Mouse (Mus musculus): ENCODE measurements around the gene Tenm4.

DNA sequence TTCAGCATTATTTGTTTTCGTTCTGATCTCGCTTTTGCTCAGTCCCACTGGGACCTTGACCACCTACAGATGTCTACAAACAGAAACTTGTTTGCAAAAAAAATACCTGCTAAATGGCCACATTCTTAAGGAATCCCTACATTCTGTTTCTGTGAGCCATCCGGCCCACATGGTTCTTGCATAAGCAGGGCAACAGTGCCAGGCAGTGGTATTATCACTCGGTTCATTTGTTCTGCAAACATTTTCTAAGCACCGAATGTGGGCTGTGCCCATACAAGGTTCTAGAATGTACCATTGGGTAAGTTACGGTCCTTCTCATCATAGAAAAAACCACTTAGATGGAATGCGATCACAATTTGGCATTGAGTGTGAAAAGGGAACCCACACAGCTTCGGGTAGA, 274.7 kb downstream of the Tenm4 start:
- TF ChIP-seq EP300 (IDR thresholded peaks at IDR 0.05; ENCODE audit: low read length) (no peak), KAT2A (IDR thresholded peaks at IDR 0.05; ENCODE audit: insufficient replicate concordance, low read length) (no peak), CHD1 (IDR thresholded peaks at IDR 0.05; ENCODE audit: low read depth, low read length) (no peak), POLR2A (IDR thresholded peaks at IDR 0.05; ENCODE audit: low read depth, low read length) (no peak), MAZ (IDR thresholded peaks at IDR 0.05; ENCODE audit: low read depth, low read length) (no peak)

All from CH12.LX (cell line).